Mouse (Mus musculus): ENCODE results near the gene Maff.

- TF ChIP-seq CTCF (IDR thresholded peaks at IDR 0.05; ENCODE audit: extremely low read depth, insufficient read depth, insufficient read length, insufficient replicate concordance) (no peak), POLR2A (IDR thresholded peaks at IDR 0.05; ENCODE audit: low read depth, low read length) (no peak)
Measured at GRCm38 (mm10) chr15:79400134-79400974, 53.9 kb downstream of the Maff start.
